Mouse (Mus musculus) hindbrain, embryonic 16.5 days (tissue): ENCODE measurements around the gene Cdon. TPM values are rescaled to one million over a fixed set of nuclear protein-coding genes. Genes with fewer than 3 reads are reported as not detected.

Experiments used
- ATAC-seq: fragments of 200-750 bp; cut with Nextera tagmentation; 2 replicates; pipeline ENCODE4 v1.8.0; 2017; ENCODE audit warnings: moderate TSS enrichment, moderate library complexity
- H3K27ac ChIP-seq: fragments of 300-500 bp; sonication (generic); 2 replicates; pipeline ENCODE4 v1.5.1; 2014; ENCODE audit warnings: low read depth, mild to moderate bottlenecking, control low read depth, low read length, moderate library complexity
- H3K27me3 ChIP-seq: fragments of 300-500 bp; sonication (generic); replicated peaks from 2 replicates; pipeline ENCODE4 v1.6.1; 2014; ENCODE audit warnings: low read length; ENCODE audit not compliant: control insufficient read depth, insufficient read depth
- H3K36me3 ChIP-seq: fragments of 300-500 bp; sonication (generic); 2 replicates; pipeline ENCODE4 v1.6.1; 2014; ENCODE audit warnings: mild to moderate bottlenecking, low read length, moderate library complexity, mixed read lengths; ENCODE audit not compliant: control insufficient read depth, insufficient read depth
- H3K4me1 ChIP-seq: fragments of 300-500 bp; sonication (generic); 2 replicates; pipeline ENCODE4 v1.6.1; 2014; ENCODE audit warnings: low read depth, low read length; ENCODE audit not compliant: control insufficient read depth, insufficient read depth
- H3K4me2 ChIP-seq: fragments of 300-500 bp; sonication (generic); 2 replicates; pipeline ENCODE4 v1.6.1; 2014; ENCODE audit warnings: mild to moderate bottlenecking, low read length, control low read depth, moderate library complexity
- H3K4me3 ChIP-seq: fragments of 300-500 bp; sonication (generic); 2 replicates; pipeline ENCODE4 v1.5.1; 2014; ENCODE audit warnings: mild to moderate bottlenecking, low read length, control low read depth, moderate library complexity
- H3K9ac ChIP-seq: fragments of 300-500 bp; sonication (generic); 2 replicates; pipeline ENCODE4 v1.6.1; 2014; ENCODE audit warnings: low read depth, mild to moderate bottlenecking, control low read depth, low read length, moderate library complexity
- H3K9me3 ChIP-seq: fragments of 300-500 bp; sonication (generic); 2 replicates; pipeline ENCODE4 v1.6.1; 2014; ENCODE audit warnings: mild to moderate bottlenecking, low read length, moderate library complexity; ENCODE audit not compliant: control insufficient read depth
- WGBS: fragments of 180-500 bp; shearing (Covaris S2); extraction: QIAGEN DNeasy Blood & Tissue Kit; methylation state at CpG from one replicate; pipeline ENCODE4 v1.1.7; 2014; 5-methylcytosine and 5-hydroxymethylcytosine counted together
- polyA plus RNA-seq: library from polyadenylated mRNA; unstranded; fragments of >200 nt; fragmentation: Nextera tagmentation; extraction: Ambion mirVana; gene quantifications from 2 replicates; pipeline ENCODE4 v1.2.1, GENCODE M21; 2015

Cdon gene
- polyA plus RNA-seq, 1 experiment from 2014 or later: 3.7 TPM

DNA sequence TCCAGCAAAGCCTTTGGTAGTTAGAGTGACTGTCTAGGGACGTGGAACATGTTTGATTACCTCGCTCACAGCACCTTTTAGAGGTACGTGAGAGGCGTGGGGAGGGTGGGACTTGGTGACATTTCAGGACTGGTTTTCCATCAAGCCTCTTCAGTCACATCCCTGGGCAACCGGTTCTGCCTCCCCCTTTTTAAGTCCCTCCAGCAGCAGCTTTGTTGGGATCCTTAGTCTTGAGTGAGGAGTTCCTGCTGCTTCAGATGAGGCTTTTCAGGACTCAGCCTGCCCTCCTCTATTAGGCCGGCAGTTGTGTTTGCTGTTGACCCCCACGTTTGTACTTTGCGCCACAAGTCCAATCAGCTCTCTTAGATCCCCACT lies 23.6 kb downstream of the Cdon start:
- Histone ChIP-seq H3K9me3 (no peaks in the 10 kb centered on the region), H3K4me1 (0 out of 2 replicates have a peak, but pooled peaks cover 3% of the 10 kb centered on the region), H3K27me3 (no peaks in the 10 kb centered on the region), H3K27ac (no peak overlapping the region), H3K9ac (no peak overlapping the region), H3K4me2 (no peak overlapping the region), H3K4me3 (no peak overlapping the region), H3K36me3 (no peaks in the 10 kb centered on the region)
- 57% methylated on average over 8 of the region's 8 CpGs for WGBS
- ATAC-seq: no peak

DNA sequence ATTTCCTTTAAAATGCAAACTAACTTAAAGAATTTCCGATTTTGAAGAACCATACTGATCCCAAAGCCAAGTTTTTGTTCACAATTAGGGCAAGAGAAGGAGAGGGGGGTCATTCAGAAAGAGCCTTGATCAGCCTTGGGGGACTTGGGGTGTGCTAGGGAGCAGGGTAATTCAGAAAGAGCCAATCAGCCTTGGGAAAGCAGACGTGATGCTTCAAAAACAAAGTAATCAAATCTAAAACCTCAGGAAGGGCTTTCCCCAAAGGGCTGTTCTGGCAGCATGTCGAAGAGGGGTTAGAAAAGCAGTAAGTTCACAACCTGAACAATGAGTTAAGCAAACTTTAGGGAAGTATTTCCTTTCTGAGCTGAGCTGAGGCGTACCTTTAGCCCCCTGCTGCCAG lies 26.0 kb downstream of the Cdon start:
- Histone ChIP-seq H3K9ac (no peak overlapping the region), H3K9me3 (no peaks in the 10 kb centered on the region), H3K27me3 (no peaks in the 10 kb centered on the region), H3K36me3 (no peaks in the 10 kb centered on the region), H3K27ac (no peak overlapping the region), H3K4me3 (no peak overlapping the region), H3K4me2 (no peak overlapping the region), H3K4me1 (no peaks in the 10 kb centered on the region)
- no peak for ATAC-seq
- WGBS: 65% methylated on average over 4 of the region's 4 CpGs

DNA sequence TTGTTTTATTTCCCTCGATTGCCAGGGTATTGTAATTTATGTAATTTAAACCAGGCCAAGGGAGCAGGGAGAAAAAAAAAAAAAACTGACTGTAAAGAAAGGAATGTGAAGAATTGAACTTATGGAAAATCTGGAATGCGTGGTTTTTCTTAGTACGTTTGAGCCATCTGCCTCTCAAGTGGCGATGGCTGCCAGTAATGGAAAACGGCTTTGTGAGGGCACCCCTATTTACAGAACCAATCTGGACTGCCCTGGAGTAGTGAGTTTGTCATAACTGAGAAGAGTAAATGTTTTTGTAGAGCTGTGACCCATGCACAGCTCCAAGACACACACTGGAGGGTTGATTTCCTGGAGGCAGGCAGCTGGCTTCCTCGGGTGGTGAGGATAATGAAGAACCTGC lies 32.4 kb downstream of the Cdon start:
- peaks cover 3% of the 10 kb centered on the region for H3K36me3 ChIP-seq
- no peak overlapping the region for H3K27ac ChIP-seq
- no peak overlapping the region for H3K4me2 ChIP-seq
- H3K4me3 ChIP-seq: no peak overlapping the region
- ATAC-seq: no peak
- 60% methylated on average over 6 of the region's 6 CpGs for WGBS
- H3K27me3 ChIP-seq: no peaks in the 10 kb centered on the region
- H3K9me3 ChIP-seq: no peaks in the 10 kb centered on the region
- H3K9ac ChIP-seq: no peak overlapping the region
- H3K4me1 ChIP-seq: no peaks in the 10 kb centered on the region

DNA sequence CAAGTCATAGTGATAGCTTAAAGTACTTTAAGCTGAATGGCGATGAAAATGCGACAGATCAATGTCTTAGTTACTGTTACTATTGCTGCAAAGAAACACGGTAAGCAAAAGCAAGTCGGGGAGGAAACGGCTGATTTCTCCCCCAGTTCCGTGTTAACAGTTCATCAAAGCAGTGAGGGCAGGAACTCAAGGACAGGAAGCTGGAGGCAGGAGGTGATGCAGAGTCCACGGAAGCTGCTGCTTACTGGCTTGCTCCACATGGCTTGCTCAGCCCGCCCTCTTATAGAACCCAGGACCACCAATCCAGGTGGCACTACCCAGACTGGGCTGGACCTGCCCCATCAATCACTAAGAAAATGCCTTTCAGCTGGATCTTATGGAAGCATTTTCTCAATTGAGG lies 38.7 kb downstream of the Cdon start:
- H3K4me2 ChIP-seq: no peak overlapping the region
- H3K27ac ChIP-seq: no peak overlapping the region
- H3K27me3 ChIP-seq: no peaks in the 10 kb centered on the region
- ATAC-seq: no peak
- no peak overlapping the region for H3K9ac ChIP-seq
- H3K9me3 ChIP-seq: no peaks in the 10 kb centered on the region
- H3K4me3 ChIP-seq: no peak overlapping the region
- H3K4me1 ChIP-seq: no peaks in the 10 kb centered on the region
- peaks cover 7% of the 10 kb centered on the region for H3K36me3 ChIP-seq
- 80% methylated on average over 8 of the region's 8 CpGs for WGBS

DNA sequence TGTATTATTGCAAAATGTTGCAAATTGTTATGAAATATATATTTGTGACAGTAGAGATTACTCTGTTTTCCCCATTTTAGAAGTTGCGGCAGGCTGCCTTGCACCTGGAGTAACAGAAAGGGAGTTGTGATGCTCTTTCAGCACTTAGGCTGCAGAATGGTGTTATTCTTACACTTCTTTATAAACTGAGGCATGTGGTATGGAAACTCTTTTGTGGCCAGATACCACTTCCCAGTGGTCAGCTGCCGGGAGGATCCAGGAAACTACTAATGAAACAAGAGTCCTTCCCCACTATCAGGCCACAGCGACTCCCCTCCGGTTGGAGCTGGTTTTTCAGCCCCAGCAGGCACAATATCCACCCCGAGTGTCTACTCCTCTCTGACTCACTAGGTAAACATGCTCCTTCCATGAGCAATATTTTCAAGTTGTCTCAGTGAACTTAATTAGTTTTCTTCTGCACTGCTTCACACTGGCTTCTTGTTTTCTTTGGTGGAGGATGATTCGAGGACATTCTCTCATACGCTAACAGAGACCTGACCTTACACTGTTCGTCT lies 46.4 kb downstream of the Cdon start:
- WGBS: 66% methylated on average over 8 of the region's 8 CpGs
- H3K36me3 ChIP-seq: peaks cover 9% of the 10 kb centered on the region; the same call in 1 of the 2 replicates
- no peak overlapping the region for H3K27ac ChIP-seq
- H3K4me2 ChIP-seq: no peak overlapping the region
- ATAC-seq: no peak
- H3K4me3 ChIP-seq: no peak overlapping the region
- no peak overlapping the region for H3K9ac ChIP-seq
- H3K4me1 ChIP-seq: no peaks in the 10 kb centered on the region
- no peaks in the 10 kb centered on the region for H3K9me3 ChIP-seq
- no peaks in the 10 kb centered on the region for H3K27me3 ChIP-seq

DNA sequence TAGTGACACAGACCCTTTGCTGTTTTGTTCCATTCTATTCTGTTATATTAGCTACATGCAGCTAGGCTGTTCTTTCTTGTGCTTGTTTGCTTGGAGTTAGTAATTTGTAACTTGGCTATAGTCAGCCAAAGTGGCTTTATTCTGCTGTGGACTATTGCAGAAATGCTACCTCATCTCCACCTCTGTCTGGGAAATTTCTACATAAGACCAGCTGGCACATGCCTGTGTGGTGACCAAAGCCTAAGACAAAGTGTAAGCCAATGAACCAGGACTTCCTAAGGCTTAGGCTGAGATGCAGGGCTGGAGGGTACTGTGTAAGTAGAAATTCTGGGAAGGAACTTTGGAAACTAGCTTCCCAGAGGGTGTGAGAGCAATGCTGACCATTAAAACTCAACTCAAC lies 48.0 kb downstream of the Cdon start:
- Histone ChIP-seq H3K4me3 (no peak overlapping the region), H3K9ac (no peak overlapping the region), H3K27me3 (no peaks in the 10 kb centered on the region), H3K27ac (no peak overlapping the region), H3K9me3 (no peaks in the 10 kb centered on the region), H3K4me1 (no peaks in the 10 kb centered on the region), H3K36me3 (peaks cover 8% of the 10 kb centered on the region), H3K4me2 (no peak overlapping the region)
- no peak for ATAC-seq

DNA sequence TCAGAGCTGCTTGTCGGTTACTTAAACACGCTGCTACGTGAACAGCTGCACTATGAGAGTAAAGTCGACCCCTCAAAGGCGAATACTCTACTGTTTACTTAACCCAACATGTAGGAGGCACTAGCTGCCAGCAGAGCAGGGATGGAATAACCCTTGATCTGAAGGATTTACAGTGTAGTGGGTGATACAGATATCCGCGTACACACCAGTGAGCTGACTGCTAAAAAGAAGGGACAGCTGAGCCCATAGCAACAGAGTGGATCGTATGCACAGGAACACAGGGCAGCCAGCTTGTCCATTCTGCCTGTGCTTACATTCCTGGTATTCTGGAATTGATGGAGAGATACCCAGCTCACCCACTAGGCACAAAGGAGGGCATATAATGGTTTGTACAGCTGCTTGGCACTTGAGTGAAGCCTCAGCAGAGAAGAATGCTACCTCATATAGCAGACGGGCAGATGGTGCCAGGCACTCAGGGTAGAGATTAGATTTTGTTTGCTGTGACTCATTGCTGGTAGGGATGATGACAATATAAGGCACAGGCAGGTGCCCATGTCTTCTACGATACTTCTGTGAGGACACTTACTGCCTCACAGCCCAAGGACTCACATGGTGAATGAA lies 53.3 kb downstream of the Cdon start:
- ATAC-seq: no peak; the same call in 1 of the 2 replicates
- Histone ChIP-seq H3K27ac (no peak overlapping the region), H3K27me3 (no peaks in the 10 kb centered on the region), H3K4me3 (no peak overlapping the region), H3K4me1 (no peaks in the 10 kb centered on the region), H3K4me2 (no peak overlapping the region), H3K36me3 (peaks cover 13% of the 10 kb centered on the region), H3K9ac (no peak overlapping the region), H3K9me3 (no peaks in the 10 kb centered on the region)
- WGBS: 83% methylated on average over 10 of the region's 10 CpGs

DNA sequence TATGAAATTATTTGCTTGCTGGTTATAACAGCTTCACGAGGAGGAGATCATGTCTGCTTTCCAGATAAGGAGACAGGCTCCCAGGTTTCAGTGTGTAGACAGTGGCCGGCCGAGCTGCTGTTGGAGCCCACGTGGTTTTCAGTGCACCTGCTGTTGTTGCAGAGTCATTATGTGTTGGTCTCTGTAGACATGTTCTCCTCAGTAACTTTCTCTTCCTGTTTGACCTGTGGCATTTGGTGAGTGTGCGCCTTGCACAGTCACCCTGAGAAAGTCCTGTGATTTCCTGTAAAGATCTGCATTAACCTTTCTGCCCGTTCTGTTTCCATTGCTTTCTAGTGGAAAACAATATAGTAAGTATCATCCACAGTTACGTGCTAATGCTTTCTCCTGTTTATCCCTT lies 54.5 kb downstream of the Cdon start:
- Histone ChIP-seq H3K27me3 (no peaks in the 10 kb centered on the region), H3K4me1 (no peaks in the 10 kb centered on the region), H3K4me3 (no peak overlapping the region), H3K9ac (no peak overlapping the region), H3K9me3 (no peaks in the 10 kb centered on the region), H3K4me2 (no peak overlapping the region), H3K27ac (no peak overlapping the region), H3K36me3 (peaks cover 13% of the 10 kb centered on the region)
- no peak for ATAC-seq
- 93% methylated on average over 7 of the region's 7 CpGs for WGBS

DNA sequence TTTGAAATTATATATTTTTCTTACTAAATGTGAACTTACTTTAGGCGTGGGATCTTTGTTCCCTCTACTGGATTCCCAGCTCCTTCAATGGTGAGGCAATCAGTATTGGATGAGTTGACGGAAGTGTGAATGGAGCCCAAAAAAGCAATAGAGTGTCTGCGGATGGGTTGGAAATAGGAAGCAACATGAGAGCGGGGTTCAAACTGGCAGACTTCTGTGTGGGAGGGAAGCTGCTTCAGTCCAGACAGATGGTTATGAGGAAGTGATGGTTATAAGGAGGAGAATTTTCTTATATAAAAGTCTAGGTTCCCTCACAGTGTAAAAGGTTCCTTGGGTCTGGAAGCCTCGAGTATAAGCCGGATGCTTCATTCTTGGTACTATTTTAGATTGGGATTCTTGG lies 58.5 kb downstream of the Cdon start:
- Histone ChIP-seq H3K4me3 (no peak overlapping the region), H3K9me3 (no peaks in the 10 kb centered on the region), H3K9ac (no peak overlapping the region), H3K27ac (no peak overlapping the region), H3K36me3 (peaks cover 7% of the 10 kb centered on the region), H3K4me2 (no peak overlapping the region), H3K4me1 (no peaks in the 10 kb centered on the region), H3K27me3 (no peaks in the 10 kb centered on the region; the same call in 1 of the 2 replicates)
- no peak for ATAC-seq
- WGBS: 93% methylated on average over 6 of the region's 6 CpGs
